Mouse (Mus musculus): Measurements from ENCODE around the gene Gadd45b.

DNA sequence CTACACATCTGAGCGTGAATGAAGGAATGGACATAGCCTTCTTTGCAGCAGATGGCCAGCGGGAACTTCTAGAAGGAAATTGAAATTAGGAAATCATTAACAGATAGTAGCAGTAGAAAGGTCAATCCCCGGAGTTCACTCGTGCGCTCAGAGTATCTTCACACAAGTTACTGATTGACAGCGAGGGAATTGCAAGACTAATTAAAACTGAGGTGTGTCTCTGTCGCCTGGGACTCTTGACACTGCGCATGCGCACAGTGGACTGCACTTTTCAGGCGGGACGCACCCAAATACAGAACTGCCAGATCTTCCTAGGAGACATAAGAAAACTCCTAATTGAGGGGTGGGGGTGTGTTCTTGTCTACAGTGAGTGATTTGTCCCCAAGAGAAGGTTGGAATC, 45.6 kb downstream of the Gadd45b start:
- TF ChIP-seq CTCF (IDR thresholded peaks at IDR 0.05; ENCODE audit: low read depth) = no peak
- TF ChIP-seq EP300 (IDR thresholded peaks at IDR 0.05; ENCODE audit: low read depth) = no peak

All from heart, postnatal 0 days (tissue).